Mouse (Mus musculus) heart, postnatal 10 days (tissue): ENCODE measurements at regions not wholly inside any gene's neighbourhood (a gene's known extent, or its start where the extent isn't known, plus 50 kb on each side); places are given as distances from the start of the nearest gene placed in this dataset.

Experiments used
- DNase-seq, 2 experiments: peaks; one replicate each; pipeline ENCODE4 v3.0.0; 2021
- intact Hi-C: fragments of 180-260 bp; cut with DNase I; formaldehyde crosslinking; loops from one replicate; pipeline ENCODE4 v1.15.1; 2025

DNA sequence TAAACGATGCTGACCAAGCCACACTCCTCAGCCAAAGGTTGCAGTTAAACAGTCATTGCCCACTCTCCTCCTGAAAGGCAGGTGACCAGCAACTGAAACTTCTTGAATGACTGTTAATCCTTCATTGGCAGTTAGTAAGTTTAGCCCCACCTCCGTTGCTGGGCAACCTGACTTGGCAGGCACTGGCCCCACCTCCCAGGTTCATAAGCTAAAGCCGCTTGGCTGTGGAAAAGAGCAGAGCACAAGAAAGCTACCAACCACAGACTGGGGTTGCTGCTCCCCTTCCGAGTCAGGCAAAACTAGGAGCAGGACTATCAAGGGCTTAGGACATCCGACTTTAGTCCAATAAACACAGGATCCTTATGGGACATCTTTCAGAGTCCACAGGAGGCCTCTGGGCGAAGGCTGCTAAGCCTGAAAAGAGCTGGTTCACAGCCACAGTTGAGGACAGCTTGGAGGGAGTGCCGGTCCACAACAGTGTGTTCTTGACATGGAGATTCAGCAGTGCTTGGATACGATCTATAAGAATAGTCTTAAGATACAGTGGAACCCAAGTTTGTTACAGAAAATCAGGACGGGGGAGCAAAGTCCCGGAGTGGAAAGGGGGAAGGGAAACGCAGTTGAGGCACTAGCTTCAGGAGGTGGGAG, 67.7 kb upstream of the Kcnma1 start:
- DNase-seq: peak; percentile 22 to 24
- intact Hi-C loops: no loop called here

GRCm38 (mm10) chr14:24068693-24069092, 54.4 kb upstream of the Kcnma1 start:
- DNase-seq: peak; percentile 4 to 9
- intact Hi-C loops: loop anchor here (2.0 to 5.0 kb wide), 2 partner anchors 114 to 486 kb away; no protein-coding TSS in a partner anchor

DNA sequence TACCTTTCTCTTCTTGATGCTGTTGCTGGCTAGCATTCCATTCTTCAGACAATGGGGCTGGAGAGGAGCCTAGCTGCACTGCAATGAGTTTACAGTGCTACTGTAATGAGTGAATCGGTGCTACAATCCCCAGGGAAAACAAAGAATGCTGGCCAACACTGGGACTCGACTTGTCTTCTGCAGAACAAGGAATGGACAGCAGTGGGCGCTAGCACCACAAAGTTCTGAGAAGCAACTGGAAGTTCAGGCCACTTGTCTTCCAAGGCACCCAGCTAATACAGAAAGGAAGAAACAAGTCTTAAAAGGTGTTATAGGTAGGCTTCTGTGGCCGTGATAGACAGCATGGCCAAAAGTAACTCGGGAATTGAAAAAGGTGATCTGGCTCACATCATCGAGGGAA, 53.4 kb upstream of the Kcnma1 start:
- DNase-seq: peak; percentile 63 to 84
- intact Hi-C loops: loop anchor here (2.0 to 5.0 kb wide), 3 partner anchors 115 to 485 kb away; no protein-coding TSS in a partner anchor

- intact Hi-C loops: loop anchor here (5.0 kb wide), 1 partner anchor 117 kb away; no protein-coding TSS in a partner anchor
Measured at GRCm38 (mm10) chr14:24065231-24065767, 51.0 kb upstream of the Kcnma1 start.

More at GRCm38 (mm10) chr14:24065231-24065767, 51.0 kb upstream of the Kcnma1 start:
- DNase-seq: no peak
